Comparison of ENCODE assay signal across 8 mouse cellular contexts in the genomic region with DNA sequence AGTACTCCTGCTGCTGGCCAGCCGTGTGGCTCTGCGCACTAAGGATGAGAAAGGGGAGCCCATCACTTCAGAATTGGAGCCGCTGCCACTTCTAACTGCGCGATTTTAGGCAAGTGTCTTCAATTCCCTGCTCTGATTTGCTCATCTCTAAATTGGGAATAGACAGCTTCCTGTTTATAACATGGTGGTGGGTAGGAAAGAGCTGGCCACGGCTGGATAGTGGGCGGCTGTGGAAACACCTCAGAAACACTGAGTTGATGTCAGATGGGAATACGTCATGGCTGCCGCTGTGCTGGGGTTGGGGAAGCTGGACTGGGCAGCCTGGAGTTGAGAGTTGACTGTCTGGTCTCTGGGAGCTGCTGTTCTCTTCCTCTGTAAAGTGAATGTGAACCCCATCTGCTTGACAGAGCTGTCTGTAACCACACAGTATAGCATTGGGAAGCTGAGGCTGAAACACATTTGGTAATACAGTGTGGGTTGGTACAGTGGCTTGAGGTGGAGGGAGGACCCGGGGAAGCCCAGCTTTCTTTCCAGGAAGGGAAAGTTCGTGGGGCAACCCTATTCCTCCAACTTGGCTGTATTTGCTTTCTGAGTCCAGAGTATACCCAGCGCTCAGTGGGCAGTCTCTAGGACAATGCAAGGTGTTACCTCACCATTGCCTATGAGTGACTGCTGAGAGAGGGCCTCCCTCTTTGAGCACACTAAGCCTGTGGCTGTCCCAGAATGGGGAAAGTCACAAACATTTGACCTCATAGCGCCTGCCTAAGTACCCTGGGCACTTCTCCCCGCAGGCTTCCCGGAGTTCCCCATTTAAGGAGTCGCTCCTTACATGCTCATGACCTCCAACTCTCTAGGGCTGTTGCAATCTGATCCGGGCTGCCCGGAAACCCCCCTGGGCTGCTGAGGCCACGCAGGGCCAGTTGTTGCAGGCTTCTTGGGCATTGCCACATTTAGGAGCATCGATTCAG.
DNase-seq lines count a peak whose midpoint lies in the region; ATAC-seq lines count a peak whose summit lies in the region.

No protein-coding gene starts in this region.

- 66% methylated on average over 20 of the region's 20 CpGs for WGBS in forebrain, embryonic 15.5 days
- 67% methylated on average over 20 of the region's 20 CpGs for WGBS in forebrain, embryonic 16.5 days
- WGBS in heart, embryonic 16.5 days: 48% methylated on average over 20 of the region's 20 CpGs
- WGBS in lung, embryonic 16.5 days: 36% methylated on average over 20 of the region's 20 CpGs

- H3K27me3 ChIP-seq in forebrain, embryonic 15.5 days: no peaks in the 10 kb centered on the region
- no peaks in the 10 kb centered on the region for H3K27me3 ChIP-seq in forebrain, embryonic 16.5 days (replicated peaks; ENCODE audit: control insufficient read depth, insufficient read depth, low read length)
- no peaks in the 10 kb centered on the region for H3K27me3 ChIP-seq in heart, embryonic 16.5 days (ENCODE audit: control insufficient read depth, insufficient read depth, low read length)
- H3K27me3 ChIP-seq in lung, embryonic 16.5 days (ENCODE audit: control insufficient read depth, insufficient read depth, low read depth, low read length): no peaks in the 10 kb centered on the region

- H3K9me3 ChIP-seq in forebrain, embryonic 15.5 days: no peaks in the 10 kb centered on the region
- H3K9me3 ChIP-seq in forebrain, embryonic 16.5 days (ENCODE audit: control insufficient read depth, low read length): no peaks in the 10 kb centered on the region
- H3K9me3 ChIP-seq in heart, embryonic 16.5 days (replicated peaks; ENCODE audit: control insufficient read depth, low read length): no peaks in the 10 kb centered on the region
- no peaks in the 10 kb centered on the region for H3K9me3 ChIP-seq in lung, embryonic 16.5 days (ENCODE audit: control insufficient read depth, low read length)

- no peak overlapping the region for H3K9ac ChIP-seq in forebrain, embryonic 15.5 days (replicated peaks)
- H3K9ac ChIP-seq in forebrain, embryonic 16.5 days (replicated peaks; ENCODE audit: low read depth, low read length): no peak overlapping the region
- 0 out of 2 replicates have a peak overlapping the region, but pooled peaks have one; percentile 17 for H3K9ac ChIP-seq in heart, embryonic 16.5 days (ENCODE audit: low read length)
- no peak overlapping the region; the same call in none of the 2 replicates for H3K9ac ChIP-seq in lung, embryonic 16.5 days (ENCODE audit: low read length)

- no peak for ATAC-seq in forebrain, embryonic 15.5 days (replicated peaks)
- ATAC-seq in forebrain, embryonic 16.5 days: no peak
- ATAC-seq in heart, embryonic 16.5 days (replicated peaks; ENCODE audit: extremely low read depth, insufficient read depth, low FRiP score): peak; percentile 61
- peak; percentile 48 for ATAC-seq in lung, embryonic 16.5 days (ENCODE audit: low read depth)
- no peak for ATAC-seq in activated CD4-positive, CD25-positive, alpha-beta regulatory T cell, adult 4 months

- H3K36me3 ChIP-seq in forebrain, embryonic 15.5 days: no peaks in the 10 kb centered on the region
- no peaks in the 10 kb centered on the region for H3K36me3 ChIP-seq in forebrain, embryonic 16.5 days (ENCODE audit: control insufficient read depth, insufficient read depth)
- H3K36me3 ChIP-seq in heart, embryonic 16.5 days (ENCODE audit: control insufficient read depth, insufficient read depth): no peaks in the 10 kb centered on the region
- no peaks in the 10 kb centered on the region for H3K36me3 ChIP-seq in lung, embryonic 16.5 days (ENCODE audit: control insufficient read depth, insufficient read depth, low read length)

- H3K4me2 ChIP-seq in forebrain, embryonic 15.5 days (replicated peaks): no peak overlapping the region
- no peak overlapping the region for H3K4me2 ChIP-seq in forebrain, embryonic 16.5 days (ENCODE audit: low read length)
- H3K4me2 ChIP-seq in heart, embryonic 16.5 days (ENCODE audit: low read depth, low read length): no peak overlapping the region
- H3K4me2 ChIP-seq in lung, embryonic 16.5 days (ENCODE audit: low read depth, low read length): no peak overlapping the region

- H3K27ac ChIP-seq in forebrain, embryonic 15.5 days (replicated peaks): 0 out of 2 replicates have a peak overlapping the region, but pooled peaks have one; percentile 86
- H3K27ac ChIP-seq in forebrain, embryonic 16.5 days (ENCODE audit: low read length): no peak overlapping the region
- peak overlapping the region; percentile 41; the same call in 1 of the 2 replicates for H3K27ac ChIP-seq in heart, embryonic 16.5 days (ENCODE audit: low read length)
- H3K27ac ChIP-seq in lung, embryonic 16.5 days (ENCODE audit: low read length): peak overlapping the region; percentile 45; the same call in 1 of the 2 replicates

- DNase-seq in brain, adult 2 months (ENCODE audit: low read depth, low spot score): peak; percentile 86
- no peak for DNase-seq in MN1 (ENCODE audit: low spot score)
- DNase-seq in ovary, postnatal 14 days (ENCODE audit: low spot score): no peak

- H3K4me1 ChIP-seq in forebrain, embryonic 15.5 days: peaks cover 37% of the 10 kb centered on the region
- H3K4me1 ChIP-seq in forebrain, embryonic 16.5 days (replicated peaks; ENCODE audit: control insufficient read depth, insufficient read depth, low read length): peaks cover 33% of the 10 kb centered on the region
- peaks cover 38% of the 10 kb centered on the region for H3K4me1 ChIP-seq in heart, embryonic 16.5 days (ENCODE audit: control insufficient read depth, insufficient read depth, low read length)
- peaks cover 40% of the 10 kb centered on the region for H3K4me1 ChIP-seq in lung, embryonic 16.5 days (replicated peaks; ENCODE audit: control insufficient read depth, insufficient read depth, low read length)

- H3K4me3 ChIP-seq in forebrain, embryonic 15.5 days: no peak overlapping the region
- H3K4me3 ChIP-seq in forebrain, embryonic 16.5 days (replicated peaks; ENCODE audit: low read length): no peak overlapping the region
- no peak overlapping the region for H3K4me3 ChIP-seq in heart, embryonic 16.5 days (ENCODE audit: low read length)
- no peak overlapping the region for H3K4me3 ChIP-seq in lung, embryonic 16.5 days (ENCODE audit: low read length)

Comparison
In these comparisons a context has a peak if more than half of its experiments do, and no peak if none do; other contexts are left out.
1. ATAC-seq: peak in heart, embryonic 16.5 days (single experiment) and lung, embryonic 16.5 days (single experiment); none in forebrain, embryonic 15.5 days (single experiment), forebrain, embryonic 16.5 days (single experiment) and activated CD4-positive, CD25-positive, alpha-beta regulatory T cell, adult 4 months (single experiment).